Mouse (Mus musculus) testis, adult 10 weeks (tissue): ENCODE results near the gene Cygb. TPM values are rescaled to one million over a fixed set of nuclear protein-coding genes. Genes with fewer than 3 reads are reported as not detected.

ENCODE experiments used
- polyA plus RNA-seq: library from polyadenylated mRNA; stranded (reverse); fragments of 350-450 nt; fragmentation: Illumina TruSeq; extraction: RNeasy Lipid Tissue Mini Kit (QIAGEN cat#74804); gene quantifications from one replicate; pipeline ENCODE4 v1.2.3, GENCODE M21; 2014; ENCODE audit warnings: low read depth, low replicate concordance

Cygb gene
- polyA plus RNA-seq, result 0.22 TPM

GRCm38 (mm10) chr11:116654255-116654821 is at the start of gene Cygb:
TSS of gene Cygb (minus strand) at chr11:116654313.

DNA sequence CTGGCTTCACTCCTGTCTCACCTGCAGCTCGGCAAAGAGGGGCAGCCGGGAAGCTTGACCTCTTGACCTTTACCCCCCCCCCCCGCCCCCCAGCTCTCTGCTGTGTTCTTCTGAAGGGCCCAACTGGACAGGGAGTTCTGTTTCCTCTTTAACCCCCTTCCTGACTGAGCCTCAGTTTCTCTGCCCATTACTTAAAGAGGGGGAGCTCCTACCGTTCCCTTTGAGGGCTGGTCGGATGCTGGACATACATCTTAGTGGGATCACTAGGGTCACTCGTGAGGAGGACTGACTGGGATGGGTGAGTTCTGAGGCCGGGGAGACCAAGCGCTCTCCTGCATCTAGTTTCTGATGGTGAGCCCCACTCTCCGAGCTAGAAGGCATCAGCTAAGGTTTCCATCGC is 879 bp downstream of the Cygb start, which contains the start of gene Prcd:
Gene Prcd (plus strand): TSS at position 301 of the 400 bp plus-strand sequence.

GRCm38 (mm10) chr11:116626299-116627071 is 27.6 kb downstream of the Cygb start, which contains the start of gene Rhbdf2:
TSS of gene Rhbdf2 (minus strand) at chr11:116627019.

Other genes starting within 250 kb of the Cygb start
- gene Rnf157, start 241.3 kb downstream of the Cygb start, polyA plus RNA-seq, result 1.3 TPM
- gene Ubald2, start 220.2 kb downstream of the Cygb start, polyA plus RNA-seq, result 2.8 TPM
- 61.0 TPM for gene Qrich2, start 188.1 kb downstream of the Cygb start, polyA plus RNA-seq
- 21.1 TPM for gene Prpsap1, start 160.1 kb downstream of the Cygb start, polyA plus RNA-seq
- gene Sphk1, start 123.4 kb downstream of the Cygb start, polyA plus RNA-seq, result 0.15 TPM
- gene Ube2o, start 72.9 kb downstream of the Cygb start, polyA plus RNA-seq, result 6.1 TPM
- not detected for gene Aanat, start 67.9 kb downstream of the Cygb start, polyA plus RNA-seq
- gene Rhbdf2, start 27.3 kb downstream of the Cygb start, polyA plus RNA-seq, result not detected
- 1.3 TPM for gene Prcd, start 779 bp downstream of the Cygb start, polyA plus RNA-seq
- gene St6galnac1, start 121.2 kb upstream of the Cygb start, polyA plus RNA-seq, result not detected
- 6.0 TPM for gene Mxra7, start 173.7 kb upstream of the Cygb start, polyA plus RNA-seq
- 40.9 TPM for gene Mettl23, start 189.0 kb upstream of the Cygb start, polyA plus RNA-seq
- 42.2 TPM for gene Jmjd6, start 189.1 kb upstream of the Cygb start, polyA plus RNA-seq
- 80.0 TPM for gene Mfsd11, start 198.1 kb upstream of the Cygb start, polyA plus RNA-seq
- gene Srsf2, start 198.8 kb upstream of the Cygb start, polyA plus RNA-seq, result 305 TPM